Mouse (Mus musculus): ENCODE data around the gene Dnajc7. TPM values are rescaled to one million over a fixed set of nuclear protein-coding genes. Genes with fewer than 3 reads are reported as not detected.
"Not testable (repeated sequence)": the region's sequence is repeated elsewhere in the genome, so short reads cannot be mapped to it uniquely, and the experiment has no call there.

Gene Dnajc7
- polyA plus RNA-seq (2016; fragmentation: Nextera tagmentation; extraction: Ambion mirVana): 268 and 304 TPM in 2 replicates

DNA sequence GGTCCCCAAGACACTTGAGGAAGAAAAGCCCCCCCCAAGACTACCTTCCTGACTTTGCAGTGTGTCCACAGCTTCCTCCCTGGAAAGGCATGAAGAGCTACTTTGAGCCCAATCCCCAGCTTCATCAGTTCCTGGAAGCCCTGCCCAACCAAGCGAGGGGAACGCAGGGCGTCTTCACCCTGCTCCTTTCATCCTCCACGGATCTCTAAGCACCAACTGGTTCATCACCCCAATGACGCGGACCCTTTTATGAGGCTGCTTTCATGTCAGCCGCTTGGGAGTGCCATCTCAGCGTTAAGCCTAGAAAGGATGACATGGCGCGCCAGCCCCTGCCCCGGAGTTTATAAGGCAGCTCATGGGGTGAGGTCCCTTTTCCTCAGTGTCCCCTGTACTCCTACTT, at the start of gene Dnajc7:
Gene Dnajc7 (minus strand): TSS at position 187 of the 400 bp plus-strand sequence.
- no peak for DNase-seq (ENCODE audit: low spot score)
- WGBS: 3% methylated on average over 11 of the region's 11 CpGs
- Histone ChIP-seq H3K27ac (replicated peaks) (peak within 1 kb of the TSS; percentile 97), H3K9me3 (replicated peaks) (no peaks in the 10 kb centered on the region), H3K36me3 (peaks cover 23% of the 10 kb centered on the region), H3K27me3 (ENCODE audit: low read depth, poor library complexity, severe bottlenecking) (no peaks in the 10 kb centered on the region), H3K4me1 (peaks cover 43% of the 10 kb centered on the region), H3K4me3 (peak within 1 kb of the TSS; percentile 98)

DNA sequence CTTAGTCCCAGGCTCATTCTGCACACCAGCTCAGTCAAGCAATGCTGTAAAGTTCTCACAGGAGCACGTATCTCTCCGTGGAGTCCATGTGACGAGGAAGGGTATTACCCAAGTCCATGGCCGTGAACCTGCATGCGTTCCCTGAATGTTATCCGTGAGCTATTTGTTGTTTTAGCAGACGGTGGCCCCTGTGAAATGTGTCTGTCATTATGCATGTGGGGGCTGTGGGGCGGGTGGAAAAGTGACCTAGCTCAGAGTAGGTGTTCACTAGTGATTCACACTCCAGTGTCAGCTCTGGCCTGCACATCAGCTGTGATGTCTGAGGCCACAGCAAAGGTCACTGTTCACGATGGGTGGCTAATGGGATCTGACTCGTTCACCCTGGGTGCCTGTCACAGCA, 39.8 kb upstream of the Dnajc7 start:
- no peak overlapping the region for H3K27ac ChIP-seq (replicated peaks)
- no peaks in the 10 kb centered on the region for H3K27me3 ChIP-seq (ENCODE audit: low read depth, poor library complexity, severe bottlenecking)
- H3K36me3 ChIP-seq: no peaks in the 10 kb centered on the region
- H3K4me1 ChIP-seq: peaks cover 13% of the 10 kb centered on the region
- no peaks in the 10 kb centered on the region for H3K9me3 ChIP-seq (replicated peaks)
- no peak overlapping the region for H3K4me3 ChIP-seq
- no peak for DNase-seq (ENCODE audit: low spot score)
- 77% methylated on average over 10 of the region's 10 CpGs for WGBS

DNA sequence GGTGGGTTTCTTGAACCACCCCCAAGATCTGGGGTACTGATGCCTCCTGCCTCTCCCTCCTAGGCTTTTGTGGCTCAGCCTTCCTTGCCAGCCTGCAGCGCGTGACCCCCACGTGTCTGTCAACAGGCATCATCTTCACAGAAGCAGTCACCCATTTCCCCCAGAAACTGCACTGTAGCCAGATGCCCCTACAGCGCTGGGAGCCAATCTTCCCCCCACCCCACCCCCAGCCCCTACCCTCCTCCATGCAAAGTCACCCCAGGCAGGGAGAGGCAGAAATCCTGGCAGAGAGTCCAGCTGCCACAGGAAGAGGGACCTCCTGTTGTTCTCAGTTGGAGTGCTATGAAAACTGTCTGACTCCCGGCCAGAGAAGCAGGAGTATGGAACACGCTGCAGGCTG, 36.5 kb upstream of the Dnajc7 start:
- peaks cover 12% of the 10 kb centered on the region for H3K27me3 ChIP-seq (ENCODE audit: low read depth, poor library complexity, severe bottlenecking)

DNA sequence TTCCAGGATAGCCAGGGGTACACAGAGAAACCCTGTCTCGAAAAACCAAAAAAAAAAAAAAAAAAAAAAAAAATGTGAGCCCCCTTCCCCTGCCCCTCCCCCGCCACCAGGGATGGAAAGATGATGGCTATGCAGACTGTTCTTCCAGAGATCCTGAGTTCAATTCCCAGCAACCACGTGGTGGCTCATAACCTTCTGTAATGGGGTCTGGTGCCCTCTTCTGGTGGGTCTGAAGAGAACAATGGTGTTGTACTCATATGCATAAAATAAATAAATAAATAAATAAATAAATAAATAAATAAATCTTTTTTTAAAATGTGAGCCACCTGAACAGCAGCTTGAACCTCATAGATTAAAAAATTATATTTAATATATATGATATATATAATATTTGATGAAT, 35.6 kb upstream of the Dnajc7 start:
- H3K4me3 ChIP-seq; H3K27ac ChIP-seq (replicated peaks); DNase-seq (ENCODE audit: low spot score); H3K36me3 ChIP-seq; H3K9me3 ChIP-seq (replicated peaks): not testable (repeated sequence)
- Histone ChIP-seq H3K4me1 (peaks cover 13% of the 10 kb centered on the region), H3K27me3 (ENCODE audit: low read depth, poor library complexity, severe bottlenecking) (peaks cover 21% of the 10 kb centered on the region)
- WGBS: 58% methylated on average over 3 of the region's 3 CpGs

More for the DNA sequence above, 36.5 kb upstream of the Dnajc7 start:
- Histone ChIP-seq H3K9me3 (replicated peaks) (no peaks in the 10 kb centered on the region), H3K27ac (replicated peaks) (no peak overlapping the region; the same call in 1 of the 2 replicates), H3K4me1 (peaks cover 13% of the 10 kb centered on the region), H3K36me3 (no peaks in the 10 kb centered on the region), H3K4me3 (no peak overlapping the region)
- peak; percentile 29 for DNase-seq (ENCODE audit: low spot score)
- WGBS: 11% methylated on average over 6 of the region's 6 CpGs

DNA sequence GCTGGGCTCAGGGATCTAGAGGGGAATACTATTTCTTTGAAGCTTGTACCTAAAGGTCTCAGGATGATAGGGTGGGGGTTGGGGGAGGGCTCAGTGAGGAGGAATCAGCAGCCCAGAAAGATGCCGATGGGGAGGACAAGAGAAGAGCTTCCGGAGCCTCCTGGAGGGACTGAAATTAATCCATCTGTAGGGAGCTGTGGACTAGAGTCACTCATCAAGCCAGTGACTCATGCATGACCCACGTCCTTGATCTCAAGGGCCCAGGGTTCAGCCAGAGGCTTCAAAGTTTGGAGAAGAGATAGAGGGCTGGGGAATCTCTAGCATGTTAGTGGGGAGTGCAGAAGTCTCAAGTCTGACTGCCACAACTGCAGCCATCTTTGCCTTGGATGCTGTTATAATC, 31.8 kb upstream of the Dnajc7 start:
- Histone ChIP-seq H3K9me3 (replicated peaks) (no peaks in the 10 kb centered on the region), H3K36me3 (no peaks in the 10 kb centered on the region), H3K4me3 (no peak overlapping the region), H3K27me3 (ENCODE audit: low read depth, poor library complexity, severe bottlenecking) (peaks cover 48% of the 10 kb centered on the region), H3K27ac (replicated peaks) (no peak overlapping the region), H3K4me1 (peaks cover 8% of the 10 kb centered on the region)
- 16% methylated on average over 3 of the region's 3 CpGs for WGBS
- DNase-seq (ENCODE audit: low spot score): no peak

DNA sequence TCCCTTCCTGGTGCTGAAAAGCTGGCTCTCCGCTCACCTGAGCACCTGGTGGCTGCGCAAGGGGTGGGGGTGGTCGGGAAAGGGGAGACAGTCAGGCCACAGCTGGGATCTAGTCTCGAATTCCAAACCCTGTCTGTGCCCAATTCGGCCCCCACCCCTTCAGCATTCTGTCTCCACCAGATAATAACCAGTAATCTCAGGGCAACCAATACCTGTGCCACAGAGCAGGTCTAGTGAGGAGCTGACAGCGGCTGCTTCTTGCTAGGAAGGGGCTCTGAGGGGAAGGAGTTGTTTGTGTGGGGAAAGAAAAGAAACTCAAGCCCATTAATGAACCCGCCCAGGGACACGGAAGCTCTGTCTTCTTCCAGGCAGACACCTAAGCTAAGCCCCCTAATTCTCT, 31.2 kb upstream of the Dnajc7 start:
- 20% methylated on average over 8 of the region's 8 CpGs for whole genome bisulfite sequencing
- no peak for DNase-seq (ENCODE audit: low spot score)
- H3K9me3 ChIP-seq (replicated peaks): no peaks in the 10 kb centered on the region

DNA sequence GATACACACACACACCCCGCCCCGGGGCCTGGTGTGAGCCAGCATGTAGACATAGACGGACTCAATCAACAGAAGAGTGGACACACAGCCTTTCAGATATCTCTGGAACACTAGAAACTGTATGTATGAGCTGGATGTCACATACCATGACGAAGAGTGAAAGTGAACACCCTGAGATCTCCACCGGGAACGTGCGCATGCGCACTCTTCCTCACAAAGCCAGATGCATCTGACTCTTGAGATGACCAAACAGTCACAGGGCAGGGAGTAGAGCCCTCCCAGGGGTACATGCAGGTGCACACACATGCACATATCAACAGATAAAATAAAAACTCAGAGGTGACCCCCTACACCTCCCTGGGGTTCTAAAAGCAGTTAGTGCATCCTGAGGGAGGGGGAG, 28.4 kb upstream of the Dnajc7 start:
- Histone ChIP-seq H3K36me3 (no peaks in the 10 kb centered on the region), H3K4me1 (no peaks in the 10 kb centered on the region), H3K27me3 (ENCODE audit: low read depth, poor library complexity, severe bottlenecking) (peaks cover 61% of the 10 kb centered on the region), H3K27ac (replicated peaks) (no peak overlapping the region), H3K9me3 (replicated peaks) (no peaks in the 10 kb centered on the region), H3K4me3 (no peak overlapping the region)
- no peak for DNase-seq (ENCODE audit: low spot score)
- WGBS: 88% methylated on average over 8 of the region's 8 CpGs

More for the DNA sequence above, 31.2 kb upstream of the Dnajc7 start:
- no peak overlapping the region for H3K4me3 ChIP-seq
- H3K4me1 ChIP-seq: peaks cover 2% of the 10 kb centered on the region
- H3K36me3 ChIP-seq: no peaks in the 10 kb centered on the region
- H3K27me3 ChIP-seq (ENCODE audit: low read depth, poor library complexity, severe bottlenecking): peaks cover 48% of the 10 kb centered on the region
- no peak overlapping the region for H3K27ac ChIP-seq (replicated peaks)

DNA sequence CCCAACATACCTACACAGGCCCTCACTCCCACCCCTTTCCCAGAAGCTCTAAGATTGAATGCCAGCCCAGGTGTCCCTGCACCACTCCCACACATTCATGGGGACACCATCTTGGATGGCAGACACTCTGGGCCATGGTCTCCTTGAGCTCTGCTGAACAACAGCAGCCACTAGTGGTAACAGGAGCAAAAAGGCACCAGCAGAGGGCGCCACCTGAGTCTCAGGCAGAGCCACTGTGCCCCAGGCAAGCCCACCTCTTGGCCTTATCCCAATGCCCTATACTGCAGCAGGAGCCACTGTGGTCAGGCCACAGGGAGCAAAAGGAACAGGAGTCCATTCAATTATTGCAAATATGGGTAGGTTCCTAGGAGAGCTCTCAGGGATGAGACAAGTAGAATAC, 26.3 kb upstream of the Dnajc7 start:
- H3K4me3 ChIP-seq: no peak overlapping the region
- H3K27me3 ChIP-seq (ENCODE audit: low read depth, poor library complexity, severe bottlenecking): peaks cover 57% of the 10 kb centered on the region
- H3K36me3 ChIP-seq: no peaks in the 10 kb centered on the region
- H3K9me3 ChIP-seq (replicated peaks): no peaks in the 10 kb centered on the region
- H3K4me1 ChIP-seq: no peaks in the 10 kb centered on the region
- WGBS: 7% methylated on average over 1 of the region's 1 CpGs
- peak; percentile 56 for DNase-seq (ENCODE audit: low spot score)
- H3K27ac ChIP-seq (replicated peaks): no peak overlapping the region

DNA sequence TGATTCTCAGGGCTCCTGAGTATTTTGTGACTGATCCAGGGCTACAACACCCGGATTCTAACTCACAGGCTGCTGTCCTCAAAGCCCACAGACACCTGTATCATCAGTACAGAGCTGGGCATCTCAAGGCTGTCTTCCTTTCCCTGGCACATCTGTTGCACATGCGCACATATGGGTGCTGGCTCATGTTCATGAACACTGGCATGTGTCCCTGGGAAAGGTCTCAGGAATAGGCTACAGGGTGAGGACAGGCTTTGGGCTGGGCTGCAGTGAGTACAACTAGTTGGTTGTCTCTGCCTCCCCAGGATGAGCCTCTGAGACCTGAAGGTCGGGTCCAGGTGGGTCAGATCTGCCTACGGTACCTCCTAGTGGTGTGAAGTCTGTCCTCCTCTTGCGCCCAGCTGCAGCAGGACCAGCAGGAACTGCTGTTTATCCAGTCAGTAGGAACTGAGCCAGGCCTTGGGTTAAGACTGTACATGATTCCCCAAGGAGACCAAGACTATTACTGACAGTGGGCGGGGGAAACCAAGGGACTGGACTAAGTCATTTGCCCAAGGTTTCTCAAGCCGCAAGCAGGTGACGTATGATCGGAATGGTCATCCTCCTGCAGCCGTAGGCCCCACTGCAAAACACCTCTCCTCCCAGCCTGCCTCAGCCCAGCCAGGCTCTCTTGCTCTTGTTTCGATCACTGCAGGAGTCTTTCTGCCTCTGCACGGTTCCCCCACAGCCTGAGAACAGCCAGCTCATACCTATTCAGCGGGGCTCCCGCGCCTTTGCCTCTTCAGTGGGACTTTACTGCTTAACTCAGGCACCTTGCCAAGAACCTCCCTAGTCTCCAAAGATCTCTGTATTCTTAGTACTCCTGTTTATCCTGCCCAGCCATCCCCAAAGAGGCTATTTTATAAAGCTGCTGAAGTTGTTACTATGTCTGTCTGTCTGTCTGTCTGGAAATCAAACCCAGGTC, 23.9 kb upstream of the Dnajc7 start:
- 75% methylated on average over 15 of the region's 15 CpGs for WGBS
- DNase-seq (ENCODE audit: low spot score): no peak
- H3K9me3 ChIP-seq (replicated peaks): no peaks in the 10 kb centered on the region

DNA sequence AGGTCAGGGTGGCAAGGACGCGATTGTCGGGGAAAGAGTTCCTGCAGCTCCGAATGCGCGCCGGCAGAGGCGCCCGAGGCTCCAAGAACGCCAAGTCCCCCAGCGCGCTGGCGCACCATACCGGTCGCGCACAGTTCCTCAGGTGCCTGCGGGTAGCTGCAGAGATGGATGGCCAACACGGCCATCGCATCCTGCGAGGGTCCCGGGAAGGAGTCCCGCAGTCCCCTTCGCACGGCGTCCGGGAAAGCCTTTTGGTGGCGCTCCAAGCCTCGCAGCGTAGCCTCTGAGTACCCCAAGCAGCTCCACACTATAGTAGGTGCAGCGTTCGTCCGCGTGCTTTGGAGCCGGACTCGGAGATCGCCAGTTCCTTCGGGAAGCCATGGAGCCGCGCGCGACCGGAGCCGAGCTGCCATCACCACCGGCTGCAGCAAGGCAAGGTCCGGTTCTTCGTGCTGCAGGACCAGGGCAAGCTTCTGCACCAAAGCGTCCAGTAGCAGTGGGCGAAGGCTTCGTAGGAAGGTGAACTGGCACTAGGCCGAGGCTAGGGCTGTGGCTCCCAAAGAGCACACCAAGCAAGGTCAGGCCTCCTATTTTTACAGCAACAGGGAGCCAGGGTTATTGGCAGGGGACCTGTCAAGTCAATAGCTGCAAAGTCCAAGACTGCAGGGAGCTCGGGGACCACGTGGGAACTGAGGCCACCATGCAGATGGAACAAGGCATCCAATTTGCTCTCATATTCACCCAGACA, 20.4 kb upstream of the Dnajc7 start:
- 8% methylated on average over 52 of the region's 52 CpGs for WGBS
- H3K4me1 ChIP-seq: peaks cover 13% of the 10 kb centered on the region
- H3K9me3 ChIP-seq (replicated peaks): no peaks in the 10 kb centered on the region
- peaks cover 61% of the 10 kb centered on the region for H3K27me3 ChIP-seq (ENCODE audit: low read depth, poor library complexity, severe bottlenecking)
- H3K4me3 ChIP-seq: peak overlapping the region; percentile 53
- H3K27ac ChIP-seq (replicated peaks): no peak overlapping the region; the same call in 1 of the 2 replicates
- DNase-seq (ENCODE audit: low spot score): peak; percentile 70
- no peaks in the 10 kb centered on the region for H3K36me3 ChIP-seq

More for the DNA sequence above, 23.9 kb upstream of the Dnajc7 start:
- Histone ChIP-seq H3K27me3 (ENCODE audit: low read depth, poor library complexity, severe bottlenecking) (peaks cover 58% of the 10 kb centered on the region), H3K36me3 (no peaks in the 10 kb centered on the region), H3K4me1 (peaks cover 13% of the 10 kb centered on the region), H3K27ac (replicated peaks) (no peak overlapping the region), H3K4me3 (no peak overlapping the region)

DNA sequence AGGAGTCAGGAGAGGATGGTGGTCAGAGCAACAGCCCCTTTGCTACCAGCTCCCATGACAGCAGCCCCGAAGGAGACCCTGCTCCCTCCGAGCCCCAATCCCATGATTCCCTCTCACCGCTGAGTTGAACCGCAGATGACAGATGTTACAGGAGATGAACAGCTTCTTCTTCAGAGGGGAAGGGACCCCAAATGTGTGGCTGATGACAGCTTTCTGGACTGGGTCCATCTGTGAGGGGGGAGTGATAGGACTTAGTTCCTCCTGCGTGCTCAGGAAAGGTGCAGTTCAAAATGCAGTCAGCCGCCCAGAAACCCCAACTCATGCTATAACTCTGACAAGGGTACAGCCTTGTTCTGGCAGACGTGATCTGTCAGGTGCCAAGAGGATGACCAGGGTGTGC, 14.6 kb upstream of the Dnajc7 start:
- WGBS: 79% methylated on average over 7 of the region's 7 CpGs
- Histone ChIP-seq H3K4me1 (no peaks in the 10 kb centered on the region), H3K36me3 (no peaks in the 10 kb centered on the region), H3K4me3 (no peak overlapping the region), H3K27ac (replicated peaks) (no peak overlapping the region), H3K27me3 (ENCODE audit: low read depth, poor library complexity, severe bottlenecking) (peaks cover 20% of the 10 kb centered on the region), H3K9me3 (replicated peaks) (no peaks in the 10 kb centered on the region)
- no peak for DNase-seq (ENCODE audit: low spot score)

DNA sequence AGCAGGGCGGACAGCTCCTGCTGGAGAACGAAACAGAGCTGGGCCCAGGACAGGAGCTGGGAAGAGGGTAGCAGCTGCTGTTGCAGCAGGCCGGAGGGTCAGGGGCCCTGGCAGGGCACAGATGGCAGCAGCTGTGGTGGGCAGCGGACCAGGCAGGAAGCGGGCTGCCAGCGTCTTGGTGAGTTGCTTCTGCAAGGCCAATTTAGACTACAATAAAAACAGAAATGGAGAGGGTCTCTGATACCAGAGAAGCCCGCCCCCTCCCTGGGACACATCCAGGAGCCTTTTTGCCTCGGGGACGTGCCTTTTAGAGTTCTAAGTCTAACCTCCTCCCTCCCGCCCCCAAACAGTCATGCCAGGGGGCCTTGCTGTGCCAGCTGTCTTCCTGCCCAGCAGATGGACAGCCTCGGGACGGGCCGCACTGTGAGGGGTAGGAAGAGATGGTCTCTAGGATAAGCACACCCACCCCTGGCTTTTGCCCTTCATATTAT, 8.9 kb upstream of the Dnajc7 start:
- H3K27ac ChIP-seq (replicated peaks): no peak overlapping the region
- no peak for DNase-seq (ENCODE audit: low spot score)

More for the DNA sequence above, 8.9 kb upstream of the Dnajc7 start:
- Histone ChIP-seq H3K4me1 (peaks cover 17% of the 10 kb centered on the region), H3K27me3 (ENCODE audit: low read depth, poor library complexity, severe bottlenecking) (no peaks in the 10 kb centered on the region), H3K9me3 (replicated peaks) (no peaks in the 10 kb centered on the region), H3K36me3 (peaks cover 35% of the 10 kb centered on the region), H3K4me3 (no peak overlapping the region)
- WGBS: 64% methylated on average over 13 of the region's 13 CpGs
